In genomic region chr14:58842196-58842886, GRCm38 (mm10) we compare ENCODE assay signal across 27 mouse cellular contexts.
"Had no signal": no experiment of that assay in that cellular context is flagged by ENCODE, and none has a peak within 500 bp of the region (broad histone marks: within the 10 kb centered on the region; RNA-seq: fewer than 3 reads in every experiment).

No protein-coding gene starts in this region.

- H3K27ac ChIP-seq: gastrocnemius, adult 2 months; heart, adult 2 months; heart, embryonic 10.5 days; hindbrain, embryonic 10.5 days; hindbrain, embryonic 12.5 days; hindbrain, embryonic 14.5 days; limb, embryonic 13.5 days; limb, embryonic 15.5 days; liver, embryonic 12.5 days; liver, embryonic 14.5 days had no signal

- H3K9me3 ChIP-seq: heart, embryonic 10.5 days; heart, embryonic 12.5 days; hindbrain, embryonic 10.5 days; hindbrain, embryonic 12.5 days; limb, embryonic 13.5 days; limb, embryonic 15.5 days; liver, embryonic 12.5 days had no signal

- DNase-seq: gastrocnemius, adult 2 months; gastrocnemius, postnatal 10 days; gastrocnemius, postnatal 36 days; heart, adult 11 months; heart, adult 2 months; heart, postnatal 10 days; heart, postnatal 4 days; kidney, adult 11 months; kidney, adult 2 months; kidney, adult 9 months; kidney, postnatal 10 days; kidney, postnatal 25 days; kidney, postnatal 4 days; layer of hippocampus, adult 9-11 months; layer of hippocampus, postnatal 36 days; left cerebral cortex, postnatal 4 days had no signal

- H3K4me2 ChIP-seq: heart, embryonic 12.5 days; hindbrain, embryonic 12.5 days; hindbrain, embryonic 14.5 days; limb, embryonic 13.5 days; limb, embryonic 15.5 days; liver, embryonic 12.5 days had no signal

- H3K36me3 ChIP-seq: heart, embryonic 10.5 days; heart, embryonic 12.5 days; hindbrain, embryonic 10.5 days; hindbrain, embryonic 12.5 days; limb, embryonic 13.5 days; limb, embryonic 15.5 days; liver, embryonic 12.5 days had no signal

- ATAC-seq: hindbrain, embryonic 16.5 days; inflammation-experienced regulatory T-cells, adult 6 months; liver, embryonic 12.5 days had no signal

- H3K4me1 ChIP-seq: heart, embryonic 10.5 days; heart, embryonic 12.5 days; hindbrain, embryonic 10.5 days; hindbrain, embryonic 12.5 days; limb, embryonic 13.5 days; limb, embryonic 15.5 days; liver, embryonic 12.5 days had no signal

- H3K27me3 ChIP-seq: heart, embryonic 12.5 days; hindbrain, embryonic 12.5 days; limb, embryonic 13.5 days; limb, embryonic 15.5 days; liver, embryonic 12.5 days had no signal

- H3K9ac ChIP-seq: heart, embryonic 12.5 days; hindbrain, embryonic 12.5 days; hindbrain, embryonic 14.5 days; limb, embryonic 13.5 days; limb, embryonic 15.5 days; liver, embryonic 12.5 days; liver, embryonic 14.5 days had no signal

- H3K4me3 ChIP-seq: gastrocnemius, adult 2 months; heart, adult 2 months; heart, embryonic 10.5 days; heart, embryonic 12.5 days; hindbrain, embryonic 10.5 days; hindbrain, embryonic 12.5 days; limb, embryonic 13.5 days; limb, embryonic 15.5 days; liver, embryonic 12.5 days had no signal
